Mouse (Mus musculus): ENCODE results near the gene Defa32. TPM values are rescaled to one million over a fixed set of nuclear protein-coding genes. Genes with fewer than 3 reads are reported as not detected.
"Not testable (repeated sequence)": the region's sequence is repeated elsewhere in the genome, so short reads cannot be mapped to it uniquely, and the experiment has no call there.

Defa32 gene
- total RNA-seq (2021) = not detected in 2 replicates
- long read RNA-seq, experiment 1 = 0 reads
- long read RNA-seq, experiment 2 = 0 reads

GRCm38 (mm10) chr8:21528732-21529131 lies at the start of gene Defa32:
Gene Defa32, plus strand, starts transcription at chr8:21529032.
- not testable (repeated sequence) for DNase-seq

GRCm38 (mm10) chr8:21508958-21509357 lies 19.9 kb upstream of the Defa32 start, which contains the start of gene Defa20:
Gene Defa20, plus strand, starts transcription at chr8:21509258.
- not testable (repeated sequence) for DNase-seq

- DNase-seq = not testable (repeated sequence)
These were observed 36.3 kb downstream of the Defa32 start, which contains the start of gene Defa37 for GRCm38 (mm10) chr8:21565086-21565485. Gene Defa37, plus strand, starts transcription at chr8:21565386.

Other genes with a start within 250 kb of the Defa32 start
- not detected in 2 replicates for gene Defa27, start 213.5 kb upstream of the Defa32 start, total RNA-seq (2021)
- not detected in 2 replicates for gene Defa29, start 202.0 kb upstream of the Defa32 start, total RNA-seq (2021)
- gene Defa2, start 150.5 kb upstream of the Defa32 start, total RNA-seq (2021) = not detected in 2 replicates
- gene Defa33, start 137.2 kb upstream of the Defa32 start, total RNA-seq (2021) = not detected in 2 replicates
- not detected in 2 replicates for gene Defa36, start 101.6 kb upstream of the Defa32 start, total RNA-seq (2021)
- not detected in 2 replicates for gene Gm7849, start 72.5 kb upstream of the Defa32 start, total RNA-seq (2021)
- gene Defa20, start 19.8 kb upstream of the Defa32 start, total RNA-seq (2021) = not detected in 2 replicates
- not detected in 2 replicates for gene Defa37, start 36.4 kb downstream of the Defa32 start, total RNA-seq (2021)
- not detected in 2 replicates for gene Defa28, start 54.0 kb downstream of the Defa32 start, total RNA-seq (2021)
- gene Gm7861, start 65.5 kb downstream of the Defa32 start, total RNA-seq (2021) = not detected in 2 replicates
- not detected in 2 replicates for gene Defa26, start 89.2 kb downstream of the Defa32 start, total RNA-seq (2021)
- not detected in 2 replicates for gene Defa17, start 126.7 kb downstream of the Defa32 start, total RNA-seq (2021)
- not detected in 2 replicates for gene Defa34, start 136.8 kb downstream of the Defa32 start, total RNA-seq (2021)
- not detected in 2 replicates for gene AY761184, start 174.6 kb downstream of the Defa32 start, total RNA-seq (2021)
- gene Defa24, start 205.5 kb downstream of the Defa32 start, total RNA-seq (2021) = not detected in 2 replicates